Mouse (Mus musculus): ENCODE measurements at regions not wholly inside any gene's neighbourhood (a gene's known extent, or its start where the extent isn't known, plus 50 kb on each side); places are given as distances from the start of the nearest gene placed in this dataset.
"Not testable (repeated sequence)": the region's sequence is repeated elsewhere in the genome, so short reads cannot be mapped to it uniquely, and the experiment has no call there.

GRCm38 (mm10) chr3:18454558-18455191, 506.5 kb downstream of the Cypt12 start:
- not testable (repeated sequence) for H3K36me3 ChIP-seq (ENCODE audit: control insufficient read depth, insufficient read depth, low read length, poor library complexity, severe bottlenecking); H3K27me3 ChIP-seq (ENCODE audit: control insufficient read depth, insufficient read depth, low read length, poor library complexity, severe bottlenecking); DNase-seq (ENCODE audit: low read depth, low spot score)

- Histone ChIP-seq H3K27me3 (ENCODE audit: control insufficient read depth, insufficient read depth, low read length, poor library complexity, severe bottlenecking) (no peaks in the 10 kb centered on the region), H3K36me3 (ENCODE audit: control insufficient read depth, insufficient read depth, low read length, poor library complexity, severe bottlenecking) (no peaks in the 10 kb centered on the region)
- no peak for DNase-seq (ENCODE audit: low read depth, low spot score)
Observed at GRCm38 (mm10) chr3:18456033-18456690, 508.0 kb downstream of the Cypt12 start.

GRCm38 (mm10) chr3:18460267-18460666, 512.1 kb downstream of the Cypt12 start:
- Histone ChIP-seq H3K36me3 (ENCODE audit: control insufficient read depth, insufficient read depth, low read length, poor library complexity, severe bottlenecking) (no peaks in the 10 kb centered on the region), H3K27me3 (ENCODE audit: control insufficient read depth, insufficient read depth, low read length, poor library complexity, severe bottlenecking) (no peaks in the 10 kb centered on the region)
- no peak for DNase-seq (ENCODE audit: low read depth, low spot score)

GRCm38 (mm10) chr3:18471846-18472245, 523.6 kb downstream of the Cypt12 start:
- H3K27me3 ChIP-seq (ENCODE audit: control insufficient read depth, insufficient read depth, low read length, poor library complexity, severe bottlenecking) = no peaks in the 10 kb centered on the region
- DNase-seq (ENCODE audit: low read depth, low spot score) = no peak
- H3K36me3 ChIP-seq (ENCODE audit: control insufficient read depth, insufficient read depth, low read length, poor library complexity, severe bottlenecking) = no peaks in the 10 kb centered on the region

GRCm38 (mm10) chr3:18479557-18479956, 531.3 kb downstream of the Cypt12 start:
- no peak for DNase-seq (ENCODE audit: low read depth, low spot score)
- Histone ChIP-seq H3K36me3 (ENCODE audit: control insufficient read depth, insufficient read depth, low read length, poor library complexity, severe bottlenecking) (no peaks in the 10 kb centered on the region), H3K27me3 (ENCODE audit: control insufficient read depth, insufficient read depth, low read length, poor library complexity, severe bottlenecking) (no peaks in the 10 kb centered on the region)

- Histone ChIP-seq H3K27me3 (ENCODE audit: control insufficient read depth, insufficient read depth, low read length, poor library complexity, severe bottlenecking) (no peaks in the 10 kb centered on the region), H3K36me3 (ENCODE audit: control insufficient read depth, insufficient read depth, low read length, poor library complexity, severe bottlenecking) (no peaks in the 10 kb centered on the region)
- DNase-seq (ENCODE audit: low read depth, low spot score) = no peak
Observed at GRCm38 (mm10) chr3:18482006-18482405, 533.8 kb downstream of the Cypt12 start.

GRCm38 (mm10) chr3:18488886-18489285, 540.7 kb downstream of the Cypt12 start:
- no peaks in the 10 kb centered on the region for H3K27me3 ChIP-seq (ENCODE audit: control insufficient read depth, insufficient read depth, low read length, poor library complexity, severe bottlenecking)
- no peaks in the 10 kb centered on the region for H3K36me3 ChIP-seq (ENCODE audit: control insufficient read depth, insufficient read depth, low read length, poor library complexity, severe bottlenecking)
- no peak for DNase-seq (ENCODE audit: low read depth, low spot score)

GRCm38 (mm10) chr3:18522562-18522961, 574.4 kb downstream of the Cypt12 start:
- DNase-seq (ENCODE audit: low read depth, low spot score) = no peak
- no peaks in the 10 kb centered on the region for H3K27me3 ChIP-seq (ENCODE audit: control insufficient read depth, insufficient read depth, low read length, poor library complexity, severe bottlenecking)

GRCm38 (mm10) chr3:18524011-18524410, 575.8 kb downstream of the Cypt12 start:
- no peak for DNase-seq (ENCODE audit: low read depth, low spot score)
- Histone ChIP-seq H3K36me3 (ENCODE audit: control insufficient read depth, insufficient read depth, low read length, poor library complexity, severe bottlenecking) (no peaks in the 10 kb centered on the region), H3K27me3 (ENCODE audit: control insufficient read depth, insufficient read depth, low read length, poor library complexity, severe bottlenecking) (no peaks in the 10 kb centered on the region)

More at GRCm38 (mm10) chr3:18522562-18522961, 574.4 kb downstream of the Cypt12 start:
- H3K36me3 ChIP-seq (ENCODE audit: control insufficient read depth, insufficient read depth, low read length, poor library complexity, severe bottlenecking) = no peaks in the 10 kb centered on the region

- DNase-seq (ENCODE audit: low read depth, low spot score) = no peak
- Histone ChIP-seq H3K36me3 (ENCODE audit: control insufficient read depth, insufficient read depth, low read length, poor library complexity, severe bottlenecking) (no peaks in the 10 kb centered on the region), H3K27me3 (ENCODE audit: control insufficient read depth, insufficient read depth, low read length, poor library complexity, severe bottlenecking) (no peaks in the 10 kb centered on the region)
Observed at GRCm38 (mm10) chr3:18557201-18557600, 609.0 kb downstream of the Cypt12 start.

GRCm38 (mm10) chr3:18560282-18560785, 612.1 kb downstream of the Cypt12 start:
- Histone ChIP-seq H3K36me3 (ENCODE audit: control insufficient read depth, insufficient read depth, low read length, poor library complexity, severe bottlenecking) (no peaks in the 10 kb centered on the region), H3K27me3 (ENCODE audit: control insufficient read depth, insufficient read depth, low read length, poor library complexity, severe bottlenecking) (no peaks in the 10 kb centered on the region)
- DNase-seq (ENCODE audit: low read depth, low spot score) = no peak

- not testable (repeated sequence) for H3K27me3 ChIP-seq (ENCODE audit: control insufficient read depth, insufficient read depth, low read length, poor library complexity, severe bottlenecking); H3K36me3 ChIP-seq (ENCODE audit: control insufficient read depth, insufficient read depth, low read length, poor library complexity, severe bottlenecking); DNase-seq (ENCODE audit: low read depth, low spot score)
Observed at GRCm38 (mm10) chr3:18580911-18581626, 632.9 kb downstream of the Cypt12 start.

- H3K36me3 ChIP-seq (ENCODE audit: control insufficient read depth, insufficient read depth, low read length, poor library complexity, severe bottlenecking) = no peaks in the 10 kb centered on the region
- H3K27me3 ChIP-seq (ENCODE audit: control insufficient read depth, insufficient read depth, low read length, poor library complexity, severe bottlenecking) = no peaks in the 10 kb centered on the region
- DNase-seq (ENCODE audit: low read depth, low spot score) = no peak
Observed at GRCm38 (mm10) chr3:18620608-18621007, 672.4 kb downstream of the Cypt12 start.

- no peak for DNase-seq (ENCODE audit: low read depth, low spot score)
- Histone ChIP-seq H3K36me3 (ENCODE audit: control insufficient read depth, insufficient read depth, low read length, poor library complexity, severe bottlenecking) (no peaks in the 10 kb centered on the region), H3K27me3 (ENCODE audit: control insufficient read depth, insufficient read depth, low read length, poor library complexity, severe bottlenecking) (no peaks in the 10 kb centered on the region)
Observed at GRCm38 (mm10) chr3:18623831-18624304, 675.7 kb downstream of the Cypt12 start.

All from splenic B cell, adult 2 months (primary cell).